Mouse (Mus musculus) heart, embryonic 15.5 days (tissue): ENCODE results near the gene L1td1. TPM values are rescaled to one million over a fixed set of nuclear protein-coding genes. Genes with fewer than 3 reads are reported as not detected.

Experiments
- ATAC-seq: fragments of 200-750 bp; cut with Nextera tagmentation; replicated peaks from 2 replicates; pipeline ENCODE4 v1.8.0; 2017; ENCODE audit warnings: low read depth, moderate TSS enrichment; ENCODE audit not compliant: insufficient number of reproducible peaks, insufficient read depth, low FRiP score
- H3K27ac ChIP-seq: fragments of 300-500 bp; sonication (generic); 2 replicates; pipeline ENCODE4 v1.5.1; 2015; ENCODE audit warnings: mild to moderate bottlenecking, inconsistent platforms
- H3K27me3 ChIP-seq: fragments of 300-500 bp; sonication (generic); 2 replicates; pipeline ENCODE4 v1.6.1; 2015; ENCODE audit warnings: inconsistent platforms
- H3K36me3 ChIP-seq: fragments of 300-500 bp; sonication (generic); 2 replicates; pipeline ENCODE4 v1.6.1; 2015; ENCODE audit warnings: mild to moderate bottlenecking, inconsistent platforms
- H3K4me1 ChIP-seq: fragments of 300-500 bp; sonication (generic); replicated peaks from 2 replicates; pipeline ENCODE4 v1.6.1; 2015; ENCODE audit warnings: inconsistent platforms
- H3K4me2 ChIP-seq: fragments of 300-500 bp; sonication (generic); 2 replicates; pipeline ENCODE4 v1.6.1; 2015; ENCODE audit warnings: inconsistent platforms, mild to moderate bottlenecking, moderate library complexity
- H3K4me3 ChIP-seq: fragments of 300-500 bp; sonication (generic); 2 replicates; pipeline ENCODE4 v1.5.1; 2015; ENCODE audit warnings: mild to moderate bottlenecking, inconsistent platforms
- H3K9ac ChIP-seq: fragments of 300-500 bp; sonication (generic); 2 replicates; pipeline ENCODE4 v1.6.1; 2015; ENCODE audit warnings: mild to moderate bottlenecking, inconsistent platforms
- H3K9me3 ChIP-seq: fragments of 300-500 bp; sonication (generic); replicated peaks from 2 replicates; pipeline ENCODE4 v1.6.1; 2016; ENCODE audit warnings: inconsistent platforms
- WGBS: fragments of 180-500 bp; shearing (Covaris S2); methylation state at CpG from one replicate; pipeline ENCODE4 v1.1.7; 2015; ENCODE audit warnings: mixed read lengths; 5-methylcytosine and 5-hydroxymethylcytosine counted together
- polyA plus RNA-seq: library from polyadenylated mRNA; unstranded; fragments of >200 nt; fragmentation: Nextera tagmentation; extraction: Ambion mirVana; gene quantifications from 2 replicates; pipeline ENCODE4 v1.2.1, GENCODE M21; 2015

Gene L1td1
- polyA plus RNA-seq, 1 experiment from 2014 or later = not detected

DNA sequence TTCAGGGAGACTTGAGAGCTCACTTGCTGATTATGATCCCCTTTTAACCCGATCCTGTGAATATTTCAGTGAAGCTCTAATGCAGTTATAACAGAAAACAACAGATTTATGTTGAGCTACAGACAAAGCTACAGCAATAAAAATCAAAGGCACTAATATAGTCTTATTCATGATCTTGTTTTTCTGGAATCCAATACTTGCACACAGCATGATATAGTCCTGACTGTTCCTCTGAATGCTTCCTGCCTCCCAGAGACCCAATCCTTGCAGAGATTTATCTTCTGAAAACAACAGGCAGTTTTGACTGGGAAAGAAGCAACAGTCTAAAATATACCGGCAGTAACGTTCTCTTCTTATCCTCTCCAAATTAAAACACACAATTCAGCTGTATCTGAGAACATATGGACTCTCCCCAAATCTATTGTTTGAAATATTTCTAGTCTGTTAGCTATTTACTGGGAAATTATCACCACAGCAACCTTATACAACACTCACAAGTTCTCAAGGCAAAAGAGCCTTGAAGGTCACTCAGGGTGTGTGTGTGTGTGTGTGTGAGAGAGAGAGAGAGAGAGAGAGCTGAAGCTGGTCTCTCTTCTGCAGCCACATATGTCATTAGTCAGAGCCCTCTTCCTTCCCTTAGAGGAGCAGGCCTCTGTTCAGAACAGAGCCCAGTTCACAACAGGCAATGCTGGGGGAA lies 16.8 kb downstream of the L1td1 start:
- H3K27me3 ChIP-seq = no peaks in the 10 kb centered on the region
- ATAC-seq = no peak
- H3K4me1 ChIP-seq = peaks cover 3% of the 10 kb centered on the region; the same call in 1 of the 2 replicates
- H3K9me3 ChIP-seq = no peaks in the 10 kb centered on the region
- no peaks in the 10 kb centered on the region for H3K36me3 ChIP-seq
- no peak overlapping the region for H3K4me3 ChIP-seq
- no peak overlapping the region for H3K9ac ChIP-seq
- no peak overlapping the region for H3K4me2 ChIP-seq
- 53% methylated on average over 3 of the region's 3 CpGs for WGBS
- H3K27ac ChIP-seq = no peak overlapping the region

- WGBS = 24% methylated on average over 7 of the region's 7 CpGs
- Histone ChIP-seq H3K4me3 (no peak overlapping the region), H3K9ac (no peak overlapping the region), H3K36me3 (no peaks in the 10 kb centered on the region), H3K27ac (no peak overlapping the region), H3K27me3 (no peaks in the 10 kb centered on the region), H3K4me1 (peaks cover 3% of the 10 kb centered on the region; the same call in 1 of the 2 replicates), H3K9me3 (no peaks in the 10 kb centered on the region), H3K4me2 (no peak overlapping the region)
- ATAC-seq = no peak
These were observed 17.3 kb downstream of the L1td1 start for GRCm38 (mm10) chr4:98743906-98744210.

DNA sequence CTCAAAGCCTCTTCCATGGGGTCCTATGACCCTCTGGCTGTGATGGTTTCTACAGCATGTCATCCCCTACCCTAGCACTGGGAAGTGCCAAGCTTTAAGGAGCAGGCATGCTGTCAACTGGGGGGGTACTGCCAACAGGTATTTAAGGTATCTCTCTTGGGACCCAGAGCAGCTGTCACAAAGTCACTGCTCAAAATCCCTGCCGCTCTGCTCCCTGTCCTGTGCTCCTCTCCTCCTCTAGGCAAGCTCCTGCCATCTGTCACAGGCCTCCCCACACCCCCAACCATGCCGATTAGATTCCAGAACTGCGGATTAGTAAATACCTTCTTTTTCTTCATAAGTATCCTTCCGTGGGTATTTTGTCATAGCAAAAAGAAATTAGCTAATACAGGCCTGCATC lies 27.9 kb downstream of the L1td1 start:
- H3K4me2 ChIP-seq = no peak overlapping the region
- no peaks in the 10 kb centered on the region for H3K27me3 ChIP-seq
- no peak overlapping the region for H3K9ac ChIP-seq
- H3K4me1 ChIP-seq = peaks cover 4% of the 10 kb centered on the region; the same call in 1 of the 2 replicates
- no peak overlapping the region for H3K4me3 ChIP-seq
- no peak for ATAC-seq
- no peak overlapping the region for H3K27ac ChIP-seq
- 73% methylated on average over 4 of the region's 4 CpGs for WGBS
- no peaks in the 10 kb centered on the region for H3K36me3 ChIP-seq
- no peaks in the 10 kb centered on the region for H3K9me3 ChIP-seq

- ATAC-seq = no peak
- Histone ChIP-seq H3K27ac (no peak overlapping the region), H3K4me3 (no peak overlapping the region), H3K4me2 (no peak overlapping the region), H3K36me3 (no peaks in the 10 kb centered on the region), H3K9me3 (no peaks in the 10 kb centered on the region), H3K27me3 (no peaks in the 10 kb centered on the region), H3K4me1 (peaks cover 4% of the 10 kb centered on the region; the same call in 1 of the 2 replicates), H3K9ac (no peak overlapping the region)
- 68% methylated on average over 11 of the region's 11 CpGs for WGBS
These were observed 29.6 kb downstream of the L1td1 start for GRCm38 (mm10) chr4:98756141-98756540.

GRCm38 (mm10) chr4:98758012-98758821 lies 31.7 kb downstream of the L1td1 start:
- H3K9ac ChIP-seq = no peak overlapping the region
- H3K27me3 ChIP-seq = no peaks in the 10 kb centered on the region
- no peak overlapping the region for H3K4me2 ChIP-seq
- H3K27ac ChIP-seq = peak overlapping the region; percentile 21; the same call in 1 of the 2 replicates
- no peaks in the 10 kb centered on the region for H3K9me3 ChIP-seq
- WGBS = 56% methylated on average over 4 of the region's 4 CpGs
- H3K4me1 ChIP-seq = peaks cover 4% of the 10 kb centered on the region; the same call in 1 of the 2 replicates
- peak; percentile 45 for ATAC-seq
- no peaks in the 10 kb centered on the region for H3K36me3 ChIP-seq
- no peak overlapping the region for H3K4me3 ChIP-seq

DNA sequence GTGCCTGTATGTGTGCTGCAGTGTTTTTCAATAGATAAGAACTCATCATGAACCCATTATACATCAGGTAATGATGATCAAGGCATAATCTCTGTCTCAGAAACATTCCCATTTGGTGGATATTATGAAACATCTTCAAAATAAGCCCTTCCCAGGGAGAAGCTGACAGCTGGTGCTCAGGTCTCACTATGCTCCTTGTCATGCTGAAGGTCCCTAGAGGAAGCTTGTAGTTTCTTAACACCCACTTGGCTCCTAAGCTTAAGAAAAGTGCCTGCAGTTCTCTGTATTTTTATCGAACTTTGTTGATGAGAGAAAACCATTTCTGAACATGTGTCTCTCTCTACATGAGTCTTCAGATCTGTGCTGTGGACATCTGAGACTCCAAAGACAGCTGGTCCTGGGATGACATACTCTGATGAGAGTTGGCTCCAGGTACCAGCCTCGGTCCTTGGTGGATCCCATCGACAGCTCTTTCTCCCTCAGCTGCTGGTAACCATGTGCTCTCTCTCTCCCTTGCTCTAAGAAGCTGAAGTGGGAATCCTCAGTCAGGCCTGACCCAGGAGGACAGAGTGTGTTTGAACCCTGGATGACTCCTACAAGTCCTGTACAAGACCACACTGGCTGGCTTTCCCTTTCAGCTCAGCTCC lies 32.5 kb downstream of the L1td1 start:
- Histone ChIP-seq H3K27ac (no peak overlapping the region), H3K4me2 (no peak overlapping the region), H3K27me3 (no peaks in the 10 kb centered on the region), H3K4me3 (no peak overlapping the region), H3K36me3 (no peaks in the 10 kb centered on the region), H3K4me1 (peaks cover 4% of the 10 kb centered on the region; the same call in 1 of the 2 replicates), H3K9ac (no peak overlapping the region), H3K9me3 (no peaks in the 10 kb centered on the region)
- no peak for ATAC-seq
- WGBS = 58% methylated on average over 3 of the region's 3 CpGs

DNA sequence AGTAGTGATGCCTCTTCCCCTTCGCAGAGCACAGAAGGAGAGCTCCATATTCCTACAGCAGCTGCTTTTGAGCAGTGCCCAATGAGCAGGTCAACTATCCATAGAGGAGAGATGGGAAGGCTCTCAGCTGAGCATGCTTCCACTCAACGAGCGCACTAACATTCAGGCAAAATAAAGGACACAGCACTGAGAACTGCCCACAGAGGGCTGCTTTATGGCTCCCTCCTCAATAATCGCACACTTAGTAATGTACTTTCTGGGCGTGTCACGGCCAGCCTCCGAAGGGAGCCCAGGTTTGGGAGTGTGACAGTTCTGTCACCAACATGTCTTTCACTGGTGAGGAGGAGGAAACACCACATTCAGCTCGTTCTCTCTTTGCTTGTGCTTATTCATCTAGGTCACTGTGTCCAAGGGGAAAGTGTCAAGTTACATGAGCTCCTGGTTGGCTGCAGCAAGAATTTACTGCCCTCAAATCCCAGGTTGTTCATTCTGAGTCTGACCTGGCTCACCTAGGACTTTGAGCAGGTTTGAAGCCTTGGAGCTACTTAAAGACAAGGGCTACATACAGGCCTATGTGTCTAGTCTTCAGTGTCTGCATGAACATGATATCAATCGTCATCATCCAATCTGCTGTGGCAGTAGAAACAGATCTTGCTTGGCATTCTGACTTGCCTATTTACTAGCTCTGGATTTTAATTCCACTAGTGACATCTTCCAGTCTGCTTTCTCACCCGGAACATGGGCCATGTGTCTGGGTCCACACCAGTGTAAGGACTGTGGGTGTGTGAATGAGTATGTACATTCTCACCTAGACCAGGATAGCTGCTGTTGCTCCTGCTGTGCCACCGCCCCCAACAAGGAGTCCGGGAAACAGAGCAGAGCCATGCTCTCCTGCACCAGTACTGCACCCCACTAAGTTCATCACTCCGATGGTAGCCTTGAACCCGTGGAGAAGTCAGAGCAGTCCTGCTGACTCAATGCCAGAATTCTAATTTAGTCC lies 40.9 kb downstream of the L1td1 start:
- 66% methylated on average over 14 of the region's 14 CpGs for WGBS
- ATAC-seq = no peak

GRCm38 (mm10) chr4:98773785-98774184 lies 47.3 kb downstream of the L1td1 start:
- no peaks in the 10 kb centered on the region for H3K9me3 ChIP-seq
- 83% methylated on average over 5 of the region's 5 CpGs for WGBS
- no peak for ATAC-seq
- H3K4me3 ChIP-seq = no peak overlapping the region
- no peak overlapping the region for H3K4me2 ChIP-seq
- H3K36me3 ChIP-seq = no peaks in the 10 kb centered on the region
- 0 out of 2 replicates have a peak, but pooled peaks cover under 1% of the 10 kb centered on the region for H3K27me3 ChIP-seq
- no peak overlapping the region for H3K27ac ChIP-seq
- H3K9ac ChIP-seq = no peak overlapping the region
- peaks cover 16% of the 10 kb centered on the region for H3K4me1 ChIP-seq

More for the DNA sequence above, 40.9 kb downstream of the L1td1 start:
- Histone ChIP-seq H3K4me1 (peaks cover 4% of the 10 kb centered on the region; the same call in 1 of the 2 replicates), H3K4me2 (no peak overlapping the region), H3K9ac (no peak overlapping the region), H3K27ac (no peak overlapping the region), H3K27me3 (no peaks in the 10 kb centered on the region), H3K4me3 (no peak overlapping the region), H3K36me3 (peaks cover 4% of the 10 kb centered on the region; the same call in 1 of the 2 replicates), H3K9me3 (no peaks in the 10 kb centered on the region)

- Histone ChIP-seq H3K9me3 (no peaks in the 10 kb centered on the region), H3K4me3 (no peak overlapping the region), H3K9ac (no peak overlapping the region), H3K27me3 (0 out of 2 replicates have a peak, but pooled peaks cover 13% of the 10 kb centered on the region), H3K27ac (no peak overlapping the region), H3K4me1 (peaks cover 18% of the 10 kb centered on the region), H3K36me3 (no peaks in the 10 kb centered on the region), H3K4me2 (no peak overlapping the region)
- 80% methylated on average over 10 of the region's 10 CpGs for WGBS
- ATAC-seq = no peak
These were observed 50.3 kb downstream of the L1td1 start for GRCm38 (mm10) chr4:98776721-98777427.

DNA sequence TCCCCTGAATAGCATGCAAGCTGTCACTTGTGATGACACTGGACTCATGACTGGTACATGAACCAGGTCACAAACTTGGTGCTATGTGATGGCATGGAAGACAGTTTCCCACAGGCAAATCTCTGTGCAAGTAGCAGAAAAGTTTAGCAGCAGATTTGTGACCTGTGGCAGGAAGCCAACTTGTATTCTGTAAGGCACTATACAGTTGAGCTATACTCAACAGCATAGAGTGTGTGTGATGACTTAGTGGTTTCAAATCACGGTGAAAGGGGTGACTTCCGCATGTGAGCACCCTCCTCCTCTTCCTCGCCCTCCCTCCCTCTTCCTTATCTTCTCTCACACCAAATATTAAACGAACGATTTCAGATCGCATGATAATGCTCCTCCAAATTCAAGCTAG lies 50.9 kb downstream of the L1td1 start:
- Histone ChIP-seq H3K4me1 (peaks cover 18% of the 10 kb centered on the region), H3K9me3 (no peaks in the 10 kb centered on the region), H3K4me3 (no peak overlapping the region), H3K9ac (no peak overlapping the region), H3K27ac (no peak overlapping the region), H3K36me3 (no peaks in the 10 kb centered on the region), H3K4me2 (no peak overlapping the region), H3K27me3 (0 out of 2 replicates have a peak, but pooled peaks cover 13% of the 10 kb centered on the region)
- WGBS = 48% methylated on average over 6 of the region's 6 CpGs
- no peak for ATAC-seq
